Mouse (Mus musculus) lung, embryonic 14.5 days (tissue): ENCODE measurements around the gene Camta1. TPM values are rescaled to one million over a fixed set of nuclear protein-coding genes. Genes with fewer than 3 reads are reported as not detected.

Experiments used
- ATAC-seq: fragments of 200-750 bp; cut with Nextera tagmentation; 2 replicates; pipeline ENCODE4 v1.8.0; 2017; ENCODE audit warnings: mild to moderate bottlenecking, moderate TSS enrichment, moderate library complexity; ENCODE audit not compliant: insufficient read depth
- DNase-seq: peaks from one replicate; pipeline ENCODE4 v3.0.0-alpha.2; 2015
- H3K27ac ChIP-seq: fragments of 300-500 bp; sonication (generic); 2 replicates; pipeline ENCODE4 v1.5.1; 2014; ENCODE audit warnings: low read depth, mild to moderate bottlenecking, moderate library complexity
- H3K27me3 ChIP-seq: fragments of 300-500 bp; sonication (generic); 2 replicates; pipeline ENCODE4 v1.6.1; 2014; ENCODE audit warnings: low read length, control low read depth; ENCODE audit not compliant: insufficient read depth
- H3K36me3 ChIP-seq: fragments of 300-500 bp; sonication (generic); 2 replicates; pipeline ENCODE4 v1.6.1; 2014; ENCODE audit warnings: control low read depth; ENCODE audit not compliant: insufficient read depth
- H3K4me1 ChIP-seq: fragments of 300-500 bp; sonication (generic); 2 replicates; pipeline ENCODE4 v1.6.1; 2014; ENCODE audit warnings: antibody characterized with exemption, control low read depth; ENCODE audit not compliant: insufficient read depth
- H3K4me2 ChIP-seq: fragments of 300-500 bp; sonication (generic); 2 replicates; pipeline ENCODE4 v1.6.1; 2014; ENCODE audit warnings: mild to moderate bottlenecking
- H3K4me3 ChIP-seq: fragments of 300-500 bp; sonication (generic); 2 replicates; pipeline ENCODE4 v1.5.1; 2014; ENCODE audit warnings: low read depth, low read length
- H3K9ac ChIP-seq: fragments of 300-500 bp; sonication (generic); 2 replicates; pipeline ENCODE4 v1.6.1; 2014
- H3K9me3 ChIP-seq: fragments of 300-500 bp; sonication (generic); 2 replicates; pipeline ENCODE4 v1.6.1; 2016; ENCODE audit warnings: low read depth, low read length, control low read depth
- CTCF ChIP-seq: IDR thresholded peaks from 2 replicates; pipeline ENCODE4 v1.5.1; 2016; ENCODE audit warnings: antibody characterized with exemption, low read depth
- WGBS: fragments of 180-500 bp; shearing (Covaris S2); extraction: QIAGEN DNeasy Blood & Tissue Kit; methylation state at CpG from one replicate; pipeline ENCODE4 v1.1.7; 2014; 5-methylcytosine and 5-hydroxymethylcytosine counted together
- polyA plus RNA-seq: library from polyadenylated mRNA; unstranded; fragments of >200 nt; fragmentation: Nextera tagmentation; extraction: Ambion mirVana; gene quantifications from 2 replicates; pipeline ENCODE4 v1.2.1, GENCODE M21; 2014

Gene Camta1
- polyA plus RNA-seq = 87.5 and 96.8 TPM in 2 replicates

- under 1% methylated on average over 82 of the region's 85 CpGs for WGBS
- H3K9me3 ChIP-seq = no peaks in the 10 kb centered on the region
Measured at GRCm38 (mm10) chr4:151861806-151862739, at the start of gene Camta1. Camta1 (minus strand) TSS chr4:151861876.

DNA sequence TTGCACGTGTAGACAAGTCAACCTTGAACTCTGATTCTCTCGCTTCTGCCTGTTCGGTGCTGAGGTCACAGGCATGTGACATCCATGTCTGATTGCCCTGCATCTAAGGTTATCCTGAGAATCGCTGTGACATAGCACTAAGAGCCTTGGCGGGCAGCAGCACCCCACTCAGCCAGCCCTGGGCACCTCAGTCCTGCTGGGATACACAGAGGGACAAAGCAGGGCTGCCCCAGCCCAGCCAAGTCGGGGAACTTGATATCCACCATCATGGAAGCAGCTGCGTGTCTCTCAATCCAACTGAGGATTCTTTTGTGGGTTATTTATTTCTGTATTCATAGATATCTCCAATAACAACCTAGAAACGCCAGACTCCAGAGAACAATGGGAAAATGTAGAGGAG, 47.1 kb upstream of the Camta1 start:
- ATAC-seq = no peak
- WGBS = 62% methylated on average over 8 of the region's 8 CpGs
- no peak overlapping the region for H3K27ac ChIP-seq
- TF ChIP-seq CTCF = no peak
- H3K4me3 ChIP-seq = no peak overlapping the region
- H3K27me3 ChIP-seq = no peaks in the 10 kb centered on the region; the same call in 1 of the 2 replicates
- no peaks in the 10 kb centered on the region for H3K36me3 ChIP-seq
- 0 out of 2 replicates have a peak, but pooled peaks cover 3% of the 10 kb centered on the region for H3K4me1 ChIP-seq
- H3K9me3 ChIP-seq = no peaks in the 10 kb centered on the region
- no peak overlapping the region for H3K4me2 ChIP-seq
- no peak for DNase-seq
- H3K9ac ChIP-seq = no peak overlapping the region

More at GRCm38 (mm10) chr4:151861806-151862739, at the start of gene Camta1:
- DNase-seq (peak; percentile 99), ATAC-seq (peak; percentile 98)
- H3K4me2 ChIP-seq = peak within 1 kb of the TSS; percentile 67
- no peaks in the 10 kb centered on the region for H3K36me3 ChIP-seq
- peak within 1 kb of the TSS; percentile 83 for H3K9ac ChIP-seq
- TF ChIP-seq CTCF = no peak
- no peaks in the 10 kb centered on the region for H3K27me3 ChIP-seq
- H3K27ac ChIP-seq = peak within 1 kb of the TSS; percentile 90
- H3K4me1 ChIP-seq = peaks cover 4% of the 10 kb centered on the region; the same call in 1 of the 2 replicates
- H3K4me3 ChIP-seq = peak within 1 kb of the TSS; percentile 81

- DNase-seq (peak; percentile 66), ATAC-seq (no peak)
- Histone ChIP-seq H3K9ac (no peak overlapping the region), H3K27ac (no peak overlapping the region), H3K4me1 (peaks cover 7% of the 10 kb centered on the region; the same call in 1 of the 2 replicates), H3K4me3 (no peak overlapping the region), H3K27me3 (no peaks in the 10 kb centered on the region; the same call in 1 of the 2 replicates), H3K9me3 (no peaks in the 10 kb centered on the region), H3K4me2 (peak overlapping the region; percentile 39), H3K36me3 (no peaks in the 10 kb centered on the region)
- no peak for TF ChIP-seq CTCF
- WGBS = 56% methylated on average over 26 of the region's 26 CpGs
Measured at GRCm38 (mm10) chr4:151907577-151908343, 46.1 kb upstream of the Camta1 start.

DNA sequence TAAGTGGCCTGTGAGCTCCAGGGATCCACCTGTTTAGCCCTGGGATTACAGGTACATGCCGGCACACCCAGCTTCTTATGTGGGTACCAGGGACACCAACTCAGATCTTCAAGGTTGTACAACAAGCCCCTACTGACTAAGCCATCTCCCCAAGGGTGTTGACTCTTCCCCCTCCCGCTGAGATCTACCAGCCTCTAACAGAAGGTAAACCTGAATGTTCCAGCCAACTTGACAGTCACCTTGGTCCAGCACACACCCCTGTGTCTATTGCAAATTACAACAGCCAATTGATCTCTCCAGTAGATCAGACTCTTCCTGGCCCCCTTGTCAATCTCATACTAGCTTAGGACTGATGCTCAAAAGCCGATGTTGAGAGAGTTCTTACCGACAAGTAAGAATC, 43.9 kb upstream of the Camta1 start:
- Histone ChIP-seq H3K4me1 (peaks cover 9% of the 10 kb centered on the region; the same call in 1 of the 2 replicates), H3K4me3 (no peak overlapping the region), H3K27me3 (no peaks in the 10 kb centered on the region; the same call in 1 of the 2 replicates), H3K9ac (no peak overlapping the region), H3K9me3 (no peaks in the 10 kb centered on the region), H3K4me2 (no peak overlapping the region), H3K27ac (no peak overlapping the region), H3K36me3 (no peaks in the 10 kb centered on the region)
- 80% methylated on average over 4 of the region's 4 CpGs for WGBS
- no peak for TF ChIP-seq CTCF
- ATAC-seq (no peak), DNase-seq (no peak)

- Histone ChIP-seq H3K36me3 (no peaks in the 10 kb centered on the region), H3K4me1 (peaks cover 9% of the 10 kb centered on the region; the same call in 1 of the 2 replicates), H3K27ac (no peak overlapping the region), H3K9me3 (no peaks in the 10 kb centered on the region), H3K4me2 (no peak overlapping the region), H3K4me3 (no peak overlapping the region), H3K9ac (no peak overlapping the region), H3K27me3 (no peaks in the 10 kb centered on the region; the same call in 1 of the 2 replicates)
- no peak; the same call in 1 of the 2 replicates for ATAC-seq
- TF ChIP-seq CTCF = no peak
- 32% methylated on average over 11 of the region's 11 CpGs for WGBS
- peak; percentile 61 for DNase-seq
Measured at GRCm38 (mm10) chr4:151904098-151904497, 42.4 kb upstream of the Camta1 start.

DNA sequence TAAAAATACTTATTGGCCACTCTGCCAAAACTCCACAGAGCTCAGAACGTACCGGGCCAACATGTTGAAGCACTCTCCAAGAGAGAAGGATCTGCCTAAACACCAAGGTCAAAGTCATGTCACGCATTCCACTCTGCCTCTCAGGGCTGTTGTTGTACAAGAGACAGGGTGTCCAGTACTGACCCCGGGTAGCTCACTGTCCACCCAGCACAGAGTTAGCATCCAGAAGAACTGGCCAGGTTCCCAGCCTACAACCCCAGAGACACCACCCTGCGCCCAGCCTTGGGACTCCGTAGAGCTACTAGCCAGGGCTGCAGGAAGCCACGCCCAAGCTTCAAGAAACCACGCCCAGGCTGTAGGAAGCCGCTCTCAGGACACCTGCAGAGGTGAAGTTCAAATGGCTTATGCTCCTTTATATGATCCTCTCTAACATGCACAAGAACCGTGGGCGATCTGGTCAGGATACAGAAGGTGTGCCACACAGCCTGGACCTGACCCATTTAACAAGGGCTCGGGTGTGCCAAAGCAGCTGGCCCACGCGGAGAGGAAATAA, 41.1 kb upstream of the Camta1 start:
- Histone ChIP-seq H3K27ac (no peak overlapping the region), H3K4me2 (no peak overlapping the region), H3K36me3 (no peaks in the 10 kb centered on the region), H3K9me3 (no peaks in the 10 kb centered on the region), H3K4me1 (peaks cover 6% of the 10 kb centered on the region; the same call in 1 of the 2 replicates), H3K9ac (no peak overlapping the region), H3K27me3 (no peaks in the 10 kb centered on the region; the same call in 1 of the 2 replicates), H3K4me3 (no peak overlapping the region)
- ATAC-seq (peak; percentile 65), DNase-seq (peak; percentile 18)
- TF ChIP-seq CTCF = no peak
- WGBS = 37% methylated on average over 14 of the region's 14 CpGs
